ENCODE assay signal across 19 mouse cellular contexts in genomic region chr16:8620315-8621115, GRCm38 (mm10). TPM values are rescaled to one million over a fixed set of nuclear protein-coding genes. Genes with fewer than 3 reads are reported as not detected.
DNase-seq lines count a peak whose midpoint lies in the region; ATAC-seq and TF ChIP-seq lines count a peak whose summit lies in the region.
"Had no signal": no experiment of that assay in that cellular context is flagged by ENCODE, and none has a peak within 500 bp of the region (broad histone marks: within the 10 kb centered on the region; RNA-seq: fewer than 3 reads in every experiment).

No protein-coding gene starts in this region.

- no peak for TF ChIP-seq EP300 in stomach, postnatal 0 days (optimal IDR thresholded peaks at IDR 0.05)

- H3K27ac ChIP-seq in kidney, postnatal 0 days: no peak overlapping the region
- no peak overlapping the region for H3K27ac ChIP-seq in kidney, embryonic 16.5 days (ENCODE audit: low read length)
- peak overlapping the region; percentile 53; the same call in 1 of the 2 replicates for H3K27ac ChIP-seq in stomach, postnatal 0 days (replicated peaks)
- H3K27ac ChIP-seq: forebrain, embryonic 15.5 days; heart, adult 2 months; hindbrain, embryonic 14.5 days; midbrain, embryonic 15.5 days had no signal

- no peak overlapping the region for H3K9ac ChIP-seq in kidney, postnatal 0 days (ENCODE audit: low read depth, low read length)
- H3K9ac ChIP-seq in kidney, embryonic 16.5 days (replicated peaks; ENCODE audit: low read length): no peak overlapping the region
- H3K9ac ChIP-seq in stomach, postnatal 0 days (ENCODE audit: low read length): no peak overlapping the region
- H3K9ac ChIP-seq: forebrain, embryonic 15.5 days; hindbrain, embryonic 14.5 days; midbrain, embryonic 15.5 days had no signal

- 0 out of 2 replicates have a peak, but pooled peaks cover 4% of the 10 kb centered on the region for H3K4me1 ChIP-seq in kidney, postnatal 0 days (replicated peaks; ENCODE audit: insufficient read depth, low read length)
- H3K4me1 ChIP-seq in kidney, embryonic 16.5 days (ENCODE audit: insufficient read depth, low read length): peaks cover 9% of the 10 kb centered on the region; the same call in 1 of the 2 replicates
- peaks cover 9% of the 10 kb centered on the region; the same call in 1 of the 2 replicates for H3K4me1 ChIP-seq in stomach, postnatal 0 days (replicated peaks; ENCODE audit: control insufficient read depth, insufficient read depth)
- H3K4me1 ChIP-seq: forebrain, embryonic 15.5 days; midbrain, embryonic 15.5 days had no signal

- no peak for TF ChIP-seq CTCF in kidney, postnatal 0 days (IDR thresholded peaks at IDR 0.05; ENCODE audit: low read depth)
- TF ChIP-seq CTCF in stomach, postnatal 0 days (IDR thresholded peaks at IDR 0.05; ENCODE audit: low read depth): no peak

- H3K4me2 ChIP-seq in kidney, postnatal 0 days (ENCODE audit: low read length): no peak overlapping the region
- no peak overlapping the region for H3K4me2 ChIP-seq in kidney, embryonic 16.5 days (replicated peaks; ENCODE audit: low read depth, low read length)
- H3K4me2 ChIP-seq in stomach, postnatal 0 days (replicated peaks; ENCODE audit: low read depth): no peak overlapping the region
- H3K4me2 ChIP-seq: forebrain, embryonic 15.5 days; hindbrain, embryonic 14.5 days; midbrain, embryonic 15.5 days had no signal

- DNase-seq in kidney, postnatal 0 days (ENCODE audit: low spot score): peak; percentile 14
- peak; percentile 36 for DNase-seq in lung, postnatal 10 days
- DNase-seq in lung, adult 18-20 months: no peak
- peak; percentile 17 for DNase-seq in lung, postnatal 36 days
- peak; percentile 61 for DNase-seq in stomach, postnatal 0 days (ENCODE audit: low spot score)
- no peak for DNase-seq in left cerebral cortex, adult 9 months (ENCODE audit: low spot score in 2 of 2)
- DNase-seq: cerebellum, adult 8-10 months; gastrocnemius, postnatal 25 days; heart, adult 2 months; heart, postnatal 36 days; kidney, adult 11 months; right cerebral cortex, postnatal 4 days; thymus, postnatal 14 days had no signal

- no peaks in the 10 kb centered on the region for H3K27me3 ChIP-seq in kidney, postnatal 0 days (ENCODE audit: insufficient read depth, low read length)
- H3K27me3 ChIP-seq in kidney, embryonic 16.5 days (ENCODE audit: insufficient read depth, low read length): no peaks in the 10 kb centered on the region
- no peaks in the 10 kb centered on the region for H3K27me3 ChIP-seq in stomach, postnatal 0 days (ENCODE audit: control insufficient read depth, insufficient read depth, low read length)
- H3K27me3 ChIP-seq: forebrain, embryonic 15.5 days; midbrain, embryonic 15.5 days had no signal

- no peak for ATAC-seq in kidney, postnatal 0 days (replicated peaks; ENCODE audit: low FRiP score, low read depth)
- no peak for ATAC-seq in kidney, embryonic 16.5 days (ENCODE audit: low FRiP score, low TSS enrichment)
- ATAC-seq in stomach, postnatal 0 days (ENCODE audit: low FRiP score, low TSS enrichment): peak; percentile 85
- no peak for ATAC-seq in activated CD4-positive, CD25-positive, alpha-beta regulatory T cell, adult 4 months
- ATAC-seq: forebrain, embryonic 15.5 days; midbrain, embryonic 15.5 days had no signal

- no peak overlapping the region for H3K4me3 ChIP-seq in kidney, postnatal 0 days (replicated peaks; ENCODE audit: low read depth, low read length)
- H3K4me3 ChIP-seq in kidney, embryonic 16.5 days (ENCODE audit: low read length): no peak overlapping the region
- H3K4me3 ChIP-seq in stomach, postnatal 0 days (ENCODE audit: low read depth, low read length): no peak overlapping the region
- H3K4me3 ChIP-seq: forebrain, embryonic 15.5 days; heart, adult 2 months; midbrain, embryonic 15.5 days had no signal

- 0 out of 2 replicates have a peak, but pooled peaks cover 3% of the 10 kb centered on the region for H3K36me3 ChIP-seq in kidney, postnatal 0 days (ENCODE audit: insufficient read depth, low read length)
- peaks cover 10% of the 10 kb centered on the region; the same call in 1 of the 2 replicates for H3K36me3 ChIP-seq in kidney, embryonic 16.5 days (ENCODE audit: insufficient read depth, low read length)
- no peaks in the 10 kb centered on the region for H3K36me3 ChIP-seq in stomach, postnatal 0 days (ENCODE audit: control insufficient read depth, insufficient read depth, low read length)
- H3K36me3 ChIP-seq: forebrain, embryonic 15.5 days had no signal

- 67% methylated on average over 16 of the region's 16 CpGs for WGBS in kidney, postnatal 0 days
- WGBS in kidney, embryonic 16.5 days: 66% methylated on average over 16 of the region's 16 CpGs
- 26% methylated on average over 16 of the region's 16 CpGs for WGBS in stomach, postnatal 0 days

- no peaks in the 10 kb centered on the region for H3K9me3 ChIP-seq in kidney, postnatal 0 days (replicated peaks; ENCODE audit: low read length)
- H3K9me3 ChIP-seq in kidney, embryonic 16.5 days (ENCODE audit: low read length): no peaks in the 10 kb centered on the region
- H3K9me3 ChIP-seq in stomach, postnatal 0 days (ENCODE audit: control insufficient read depth, low read length): no peaks in the 10 kb centered on the region
- H3K9me3 ChIP-seq: forebrain, embryonic 15.5 days; G1E; midbrain, embryonic 15.5 days had no signal

RNA-seq across cellular contexts. Expression of gene Pmm2, which starts 17.0 kb away (rescaled TPM):
- polyA plus RNA-seq in kidney, postnatal 0 days (2015; fragmentation: Nextera tagmentation; extraction: Ambion mirVana): 45.0 and 53.6 TPM in 2 replicates
- 61.2 and 63.3 TPM in 2 replicates for polyA plus RNA-seq in kidney, embryonic 16.5 days (2015; fragmentation: Nextera tagmentation; extraction: Ambion mirVana)
- 74.2 and 74.9 TPM in 2 replicates for polyA plus RNA-seq in stomach, postnatal 0 days (2015; fragmentation: Nextera tagmentation; extraction: Ambion mirVana)
- 100 to 1,000 TPM in 1 of 2 experiments, 10 to 100 TPM in 1; 95.0 to 108 TPM for polyA plus RNA-seq in activated CD4-positive, CD25-positive, alpha-beta regulatory T cell, adult 4 months (2017; shearing (Covaris generic))

RNA-seq across cellular contexts. Expression of gene Tmem186, which starts 17.0 kb away (rescaled TPM):
- 13.8 and 16.0 TPM in 2 replicates for polyA plus RNA-seq in kidney, postnatal 0 days (2015; fragmentation: Nextera tagmentation; extraction: Ambion mirVana)
- 22.5 and 25.3 TPM in 2 replicates for polyA plus RNA-seq in kidney, embryonic 16.5 days (2015; fragmentation: Nextera tagmentation; extraction: Ambion mirVana)
- polyA plus RNA-seq in stomach, postnatal 0 days (2015; fragmentation: Nextera tagmentation; extraction: Ambion mirVana): 11.1 and 11.8 TPM in 2 replicates
- 10 to 100 TPM; 12.0 to 12.2 TPM for polyA plus RNA-seq in activated CD4-positive, CD25-positive, alpha-beta regulatory T cell, adult 4 months (2017; shearing (Covaris generic))

RNA-seq across cellular contexts. Expression of gene Carhsp1, which starts 51.4 kb away (rescaled TPM):
- polyA plus RNA-seq in kidney, postnatal 0 days (2015; fragmentation: Nextera tagmentation; extraction: Ambion mirVana): 53.0 and 61.1 TPM in 2 replicates
- 86.0 and 86.9 TPM in 2 replicates for polyA plus RNA-seq in kidney, embryonic 16.5 days (2015; fragmentation: Nextera tagmentation; extraction: Ambion mirVana)
- 53.1 and 53.8 TPM in 2 replicates for polyA plus RNA-seq in stomach, postnatal 0 days (2015; fragmentation: Nextera tagmentation; extraction: Ambion mirVana)
- polyA plus RNA-seq in activated CD4-positive, CD25-positive, alpha-beta regulatory T cell, adult 4 months (2017; shearing (Covaris generic)): 10 to 100 TPM; 25.6 to 32.1 TPM

Comparison
In these comparisons a context has a peak if more than half of its experiments do, and no peak if none do; other contexts are left out.
1. DNase-seq: peak in kidney, postnatal 0 days (single experiment), lung, postnatal 10 days (single experiment), lung, postnatal 36 days (single experiment) and stomach, postnatal 0 days (single experiment); none in lung, adult 18-20 months (0 of 2) and left cerebral cortex, adult 9 months (0 of 2).